10 mouse cellular contexts compared by ENCODE assay signal in the genomic region with DNA sequence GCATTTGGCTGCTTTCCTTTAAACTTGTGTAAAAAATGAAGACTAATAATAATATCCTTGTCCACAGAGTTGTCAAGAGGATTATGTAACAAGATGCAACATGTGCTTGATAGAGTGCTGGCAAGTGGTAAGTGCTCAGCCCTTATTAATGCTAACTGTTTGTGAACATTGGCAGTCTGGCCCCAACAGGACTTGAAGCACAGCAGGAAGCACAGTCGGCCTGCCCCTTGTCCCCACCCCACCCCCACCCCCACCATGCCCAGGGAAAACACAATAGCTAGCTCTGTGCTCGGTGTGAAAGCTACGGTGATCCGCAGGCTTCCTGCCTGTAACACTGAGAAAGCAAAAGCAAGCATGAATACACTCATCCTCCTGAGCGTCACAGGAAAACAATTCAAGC. TPM values are rescaled to one million over a fixed set of nuclear protein-coding genes. Genes with fewer than 3 reads are reported as not detected.
A peak's percentile ranks its signal among the peaks of the same experiment; 100 is the strongest.
DNase-seq lines count a peak whose midpoint lies in the region; ATAC-seq and TF ChIP-seq lines count a peak whose summit lies in the region.
"Had no signal": no experiment of that assay in that cellular context is flagged by ENCODE, and none has a peak within 500 bp of the region (broad histone marks: within the 10 kb centered on the region; RNA-seq: fewer than 3 reads in every experiment).

No protein-coding gene starts in this region.

- no peak overlapping the region for H3K4me2 ChIP-seq in liver, embryonic 11.5 days
- H3K4me2 ChIP-seq in liver, postnatal 0 days (ENCODE audit: low read depth, low read length), result no peak overlapping the region; the same call in 1 of the 2 replicates
- peak overlapping the region; percentile 20; the same call in 1 of the 2 replicates for H3K4me2 ChIP-seq in embryonic facial prominence, embryonic 14.5 days (ENCODE audit: low read depth, low read length)
- 0 out of 2 replicates have a peak overlapping the region, but pooled peaks have one; percentile 6 for H3K4me2 ChIP-seq in intestine, embryonic 16.5 days (ENCODE audit: low read depth, low read length)
- H3K4me2 ChIP-seq in neural tube, embryonic 13.5 days, result peak overlapping the region; percentile 31
- no peak overlapping the region for H3K4me2 ChIP-seq in kidney, embryonic 14.5 days (replicated peaks; ENCODE audit: low read depth, low read length)
- H3K4me2 ChIP-seq: hindbrain, embryonic 15.5 days had no signal

- H3K9ac ChIP-seq in liver, embryonic 11.5 days (ENCODE audit: low read depth, low read length), result no peak overlapping the region
- H3K9ac ChIP-seq in liver, postnatal 0 days (replicated peaks), result no peak overlapping the region
- H3K9ac ChIP-seq in embryonic facial prominence, embryonic 14.5 days (ENCODE audit: low read depth, low read length), result no peak overlapping the region
- no peak overlapping the region for H3K9ac ChIP-seq in intestine, embryonic 16.5 days (ENCODE audit: low read depth, low read length)
- no peak overlapping the region for H3K9ac ChIP-seq in neural tube, embryonic 13.5 days
- no peak overlapping the region for H3K9ac ChIP-seq in kidney, embryonic 14.5 days (ENCODE audit: low read depth, low read length)
- H3K9ac ChIP-seq: hindbrain, embryonic 15.5 days had no signal

- no peaks in the 10 kb centered on the region for H3K9me3 ChIP-seq in liver, embryonic 11.5 days (ENCODE audit: control insufficient read depth, low read length)
- no peaks in the 10 kb centered on the region for H3K9me3 ChIP-seq in liver, postnatal 0 days (ENCODE audit: low read length)
- H3K9me3 ChIP-seq in embryonic facial prominence, embryonic 14.5 days (ENCODE audit: control insufficient read depth, low read length), result no peaks in the 10 kb centered on the region
- no peaks in the 10 kb centered on the region for H3K9me3 ChIP-seq in intestine, embryonic 16.5 days (ENCODE audit: control insufficient read depth, low read length)
- no peaks in the 10 kb centered on the region for H3K9me3 ChIP-seq in neural tube, embryonic 13.5 days
- H3K9me3 ChIP-seq in kidney, embryonic 14.5 days (ENCODE audit: control insufficient read depth, low read length), result no peaks in the 10 kb centered on the region
- H3K9me3 ChIP-seq: hindbrain, embryonic 15.5 days had no signal

- DNase-seq in liver, embryonic 11.5 days (ENCODE audit: low spot score), result no peak
- no peak for DNase-seq in liver, postnatal 0 days
- DNase-seq in embryonic facial prominence, embryonic 14.5 days (ENCODE audit: low spot score), result peak; percentile 31
- no peak for DNase-seq in right cerebral cortex, adult 2 months (ENCODE audit: low spot score in 2 of 2)
- DNase-seq in frontal cortex, postnatal 10 days (ENCODE audit: low spot score in 2 of 2), result no peak
- DNase-seq: thymus, postnatal 36 days had no signal

- 0 out of 2 replicates have a peak, but pooled peaks have one; percentile 36 for ATAC-seq in liver, embryonic 11.5 days (replicated peaks; ENCODE audit: low FRiP score)
- ATAC-seq in liver, postnatal 0 days, result no peak
- peak; percentile 67 for ATAC-seq in embryonic facial prominence, embryonic 14.5 days (ENCODE audit: low read depth)
- ATAC-seq in intestine, embryonic 16.5 days, result peak; percentile 64
- no peak for ATAC-seq in neural tube, embryonic 13.5 days (ENCODE audit: low read depth)
- ATAC-seq in kidney, embryonic 14.5 days (ENCODE audit: low FRiP score, low TSS enrichment), result no peak

- peaks cover 6% of the 10 kb centered on the region for H3K27me3 ChIP-seq in liver, embryonic 11.5 days (replicated peaks; ENCODE audit: control insufficient read depth, insufficient read depth, low read length)
- H3K27me3 ChIP-seq in liver, postnatal 0 days (ENCODE audit: insufficient read depth, low read length), result no peaks in the 10 kb centered on the region; the same call in 1 of the 2 replicates
- no peaks in the 10 kb centered on the region; the same call in 1 of the 2 replicates for H3K27me3 ChIP-seq in embryonic facial prominence, embryonic 14.5 days (replicated peaks; ENCODE audit: control insufficient read depth, insufficient read depth, low read length)
- 0 out of 2 replicates have a peak, but pooled peaks cover under 1% of the 10 kb centered on the region for H3K27me3 ChIP-seq in intestine, embryonic 16.5 days (replicated peaks; ENCODE audit: control insufficient read depth, insufficient read depth, low read length)
- peaks cover 24% of the 10 kb centered on the region for H3K27me3 ChIP-seq in neural tube, embryonic 13.5 days
- no peaks in the 10 kb centered on the region for H3K27me3 ChIP-seq in kidney, embryonic 14.5 days (ENCODE audit: control insufficient read depth, insufficient read depth, low read length)

- TF ChIP-seq CTCF in liver, postnatal 0 days (IDR thresholded peaks at IDR 0.05; ENCODE audit: low read depth), result no peak

- no peak for TF ChIP-seq EP300 in liver, postnatal 0 days (IDR thresholded peaks at IDR 0.05; ENCODE audit: low read depth)

- no peak overlapping the region for H3K4me3 ChIP-seq in liver, embryonic 11.5 days (ENCODE audit: low read depth, low read length)
- no peak overlapping the region for H3K4me3 ChIP-seq in liver, postnatal 0 days (ENCODE audit: low read depth, low read length)
- no peak overlapping the region for H3K4me3 ChIP-seq in embryonic facial prominence, embryonic 14.5 days (ENCODE audit: low read depth, low read length)
- H3K4me3 ChIP-seq in intestine, embryonic 16.5 days (ENCODE audit: low read length), result no peak overlapping the region
- no peak overlapping the region for H3K4me3 ChIP-seq in neural tube, embryonic 13.5 days
- H3K4me3 ChIP-seq in kidney, embryonic 14.5 days (ENCODE audit: low read length), result no peak overlapping the region
- H3K4me3 ChIP-seq: hindbrain, embryonic 15.5 days had no signal

- no peak overlapping the region for H3K27ac ChIP-seq in liver, embryonic 11.5 days (ENCODE audit: low read depth, low read length)
- no peak overlapping the region for H3K27ac ChIP-seq in liver, postnatal 0 days (ENCODE audit: low read depth)
- H3K27ac ChIP-seq in embryonic facial prominence, embryonic 14.5 days (replicated peaks; ENCODE audit: low read depth, low read length), result no peak overlapping the region
- no peak overlapping the region for H3K27ac ChIP-seq in intestine, embryonic 16.5 days (ENCODE audit: low read length)
- no peak overlapping the region for H3K27ac ChIP-seq in neural tube, embryonic 13.5 days (replicated peaks)
- H3K27ac ChIP-seq in kidney, embryonic 14.5 days (ENCODE audit: low read depth, low read length), result no peak overlapping the region
- H3K27ac ChIP-seq: hindbrain, embryonic 15.5 days had no signal

- 10% methylated on average over 5 of the region's 5 CpGs for WGBS in liver, embryonic 11.5 days
- WGBS in liver, postnatal 0 days (ENCODE audit: insufficient replicate concordance), result 26% methylated on average over 5 of the region's 5 CpGs
- 18% methylated on average over 5 of the region's 5 CpGs for WGBS in embryonic facial prominence, embryonic 14.5 days
- WGBS in intestine, embryonic 16.5 days, result 25% methylated on average over 5 of the region's 5 CpGs
- 22% methylated on average over 5 of the region's 5 CpGs for WGBS in neural tube, embryonic 13.5 days
- WGBS in kidney, embryonic 14.5 days, result 39% methylated on average over 5 of the region's 5 CpGs

- H3K36me3 ChIP-seq in liver, embryonic 11.5 days (ENCODE audit: control insufficient read depth, insufficient read depth, low read length), result no peaks in the 10 kb centered on the region
- no peaks in the 10 kb centered on the region for H3K36me3 ChIP-seq in liver, postnatal 0 days (replicated peaks; ENCODE audit: insufficient read depth, low read length)
- no peaks in the 10 kb centered on the region for H3K36me3 ChIP-seq in embryonic facial prominence, embryonic 14.5 days (ENCODE audit: control insufficient read depth, insufficient read depth, low read length)
- H3K36me3 ChIP-seq in intestine, embryonic 16.5 days (ENCODE audit: control insufficient read depth, insufficient read depth, low read length), result no peaks in the 10 kb centered on the region
- no peaks in the 10 kb centered on the region for H3K36me3 ChIP-seq in neural tube, embryonic 13.5 days
- H3K36me3 ChIP-seq in kidney, embryonic 14.5 days (ENCODE audit: control insufficient read depth, insufficient read depth, low read length), result no peaks in the 10 kb centered on the region
- H3K36me3 ChIP-seq: hindbrain, embryonic 15.5 days had no signal

- no peaks in the 10 kb centered on the region for H3K4me1 ChIP-seq in liver, embryonic 11.5 days (replicated peaks; ENCODE audit: control insufficient read depth, insufficient read depth, low read length)
- H3K4me1 ChIP-seq in liver, postnatal 0 days (ENCODE audit: insufficient read depth), result no peaks in the 10 kb centered on the region
- 0 out of 2 replicates have a peak, but pooled peaks cover 2% of the 10 kb centered on the region for H3K4me1 ChIP-seq in embryonic facial prominence, embryonic 14.5 days (ENCODE audit: control insufficient read depth, insufficient read depth, low read length)
- H3K4me1 ChIP-seq in intestine, embryonic 16.5 days (ENCODE audit: control insufficient read depth, insufficient read depth, low read length), result no peaks in the 10 kb centered on the region
- no peaks in the 10 kb centered on the region for H3K4me1 ChIP-seq in neural tube, embryonic 13.5 days (replicated peaks)
- no peaks in the 10 kb centered on the region for H3K4me1 ChIP-seq in kidney, embryonic 14.5 days (ENCODE audit: control insufficient read depth, insufficient read depth, low read length)
- H3K4me1 ChIP-seq: hindbrain, embryonic 15.5 days had no signal

RNA-seq across cellular contexts. Expression of gene Bmx, which starts 12.3 kb away (rescaled TPM):
- 0.19 and 0.27 TPM in 2 replicates for polyA plus RNA-seq in liver, embryonic 11.5 days (2014; fragmentation: Nextera tagmentation; extraction: Ambion mirVana)
- polyA plus RNA-seq in liver, postnatal 0 days (2015; fragmentation: Nextera tagmentation; extraction: Ambion mirVana), result 0.81 and 0.83 TPM in 2 replicates
- polyA plus RNA-seq in embryonic facial prominence, embryonic 14.5 days (2014; fragmentation: Nextera tagmentation; extraction: Ambion mirVana), result 0.67 and 1.2 TPM in 2 replicates
- polyA plus RNA-seq in intestine, embryonic 16.5 days (2015; fragmentation: Nextera tagmentation; extraction: Ambion mirVana), result 0.83 and 0.87 TPM in 2 replicates
- polyA plus RNA-seq in neural tube, embryonic 13.5 days (2015; fragmentation: Nextera tagmentation; extraction: Ambion mirVana), result 0.12 and 0.31 TPM in 2 replicates
- polyA plus RNA-seq in kidney, embryonic 14.5 days (2014; fragmentation: Nextera tagmentation; extraction: Ambion mirVana), result 0.57 and 0.62 TPM in 2 replicates

RNA-seq across cellular contexts. Expression of gene Pir, which starts 23.5 kb away (rescaled TPM):
- 11.0 and 11.5 TPM in 2 replicates for polyA plus RNA-seq in liver, embryonic 11.5 days (2014; fragmentation: Nextera tagmentation; extraction: Ambion mirVana)
- 12.3 and 14.3 TPM in 2 replicates for polyA plus RNA-seq in liver, postnatal 0 days (2015; fragmentation: Nextera tagmentation; extraction: Ambion mirVana)
- polyA plus RNA-seq in embryonic facial prominence, embryonic 14.5 days (2014; fragmentation: Nextera tagmentation; extraction: Ambion mirVana), result 12.0 and 12.9 TPM in 2 replicates
- 3.0 and 4.7 TPM in 2 replicates for polyA plus RNA-seq in intestine, embryonic 16.5 days (2015; fragmentation: Nextera tagmentation; extraction: Ambion mirVana)
- 3.2 and 3.7 TPM in 2 replicates for polyA plus RNA-seq in neural tube, embryonic 13.5 days (2015; fragmentation: Nextera tagmentation; extraction: Ambion mirVana)
- polyA plus RNA-seq in kidney, embryonic 14.5 days (2014; fragmentation: Nextera tagmentation; extraction: Ambion mirVana), result 10.8 and 11.3 TPM in 2 replicates

Comparison
In these comparisons a context has a peak if more than half of its experiments do, and no peak if none do; other contexts are left out.
1. ATAC-seq: peak in liver, embryonic 11.5 days (single experiment), embryonic facial prominence, embryonic 14.5 days (single experiment) and intestine, embryonic 16.5 days (single experiment); none in liver, postnatal 0 days (single experiment), neural tube, embryonic 13.5 days (single experiment) and kidney, embryonic 14.5 days (single experiment).
2. H3K4me2 ChIP-seq: peak in embryonic facial prominence, embryonic 14.5 days (single experiment), intestine, embryonic 16.5 days (single experiment) and neural tube, embryonic 13.5 days (single experiment); none in liver, embryonic 11.5 days (single experiment), liver, postnatal 0 days (single experiment) and kidney, embryonic 14.5 days (single experiment).